Mouse (Mus musculus) lung, embryonic 16.5 days (tissue): ENCODE results near the gene Retreg1. TPM values are rescaled to one million over a fixed set of nuclear protein-coding genes. Genes with fewer than 3 reads are reported as not detected.
A peak's percentile ranks its signal among the peaks of the same experiment; 100 is the strongest.

Experiments used
- ATAC-seq: fragments of 200-750 bp; cut with Nextera tagmentation; 2 replicates; pipeline ENCODE4 v1.8.0; 2017; ENCODE audit warnings: low read depth, mild to moderate bottlenecking, moderate library complexity
- H3K27ac ChIP-seq: fragments of 300-500 bp; sonication (generic); 2 replicates; pipeline ENCODE4 v1.5.1; 2014; ENCODE audit warnings: mild to moderate bottlenecking, control low read depth, low read length
- H3K27me3 ChIP-seq: fragments of 300-500 bp; sonication (generic); 2 replicates; pipeline ENCODE4 v1.6.1; 2014; ENCODE audit warnings: low read depth, low read length, mixed read lengths; ENCODE audit not compliant: control insufficient read depth, insufficient read depth
- H3K36me3 ChIP-seq: fragments of 300-500 bp; sonication (generic); 2 replicates; pipeline ENCODE4 v1.6.1; 2014; ENCODE audit warnings: low read length; ENCODE audit not compliant: control insufficient read depth, insufficient read depth
- H3K4me1 ChIP-seq: fragments of 300-500 bp; sonication (generic); replicated peaks from 2 replicates; pipeline ENCODE4 v1.6.1; 2014; ENCODE audit warnings: low read length, mixed read lengths; ENCODE audit not compliant: control insufficient read depth, insufficient read depth
- H3K4me2 ChIP-seq: fragments of 300-500 bp; sonication (generic); 2 replicates; pipeline ENCODE4 v1.6.1; 2014; ENCODE audit warnings: low read depth, low read length, control low read depth
- H3K4me3 ChIP-seq: fragments of 300-500 bp; sonication (generic); 2 replicates; pipeline ENCODE4 v1.5.1; 2014; ENCODE audit warnings: mild to moderate bottlenecking, low read length, control low read depth
- H3K9ac ChIP-seq: fragments of 300-500 bp; sonication (generic); 2 replicates; pipeline ENCODE4 v1.6.1; 2014; ENCODE audit warnings: low read length, control low read depth
- H3K9me3 ChIP-seq: fragments of 300-500 bp; sonication (generic); 2 replicates; pipeline ENCODE4 v1.6.1; 2016; ENCODE audit warnings: low read length; ENCODE audit not compliant: control insufficient read depth
- WGBS: fragments of 180-500 bp; shearing (Covaris S2); extraction: QIAGEN DNeasy Blood & Tissue Kit; methylation state at CpG from one replicate; pipeline ENCODE4 v1.1.7; 2014; 5-methylcytosine and 5-hydroxymethylcytosine counted together
- polyA plus RNA-seq: library from polyadenylated mRNA; unstranded; fragments of >200 nt; fragmentation: Nextera tagmentation; extraction: Ambion mirVana; gene quantifications from 2 replicates; pipeline ENCODE4 v1.2.1, GENCODE M21; 2015

Retreg1 gene
- 13.3 and 13.6 TPM in 2 replicates for polyA plus RNA-seq

DNA sequence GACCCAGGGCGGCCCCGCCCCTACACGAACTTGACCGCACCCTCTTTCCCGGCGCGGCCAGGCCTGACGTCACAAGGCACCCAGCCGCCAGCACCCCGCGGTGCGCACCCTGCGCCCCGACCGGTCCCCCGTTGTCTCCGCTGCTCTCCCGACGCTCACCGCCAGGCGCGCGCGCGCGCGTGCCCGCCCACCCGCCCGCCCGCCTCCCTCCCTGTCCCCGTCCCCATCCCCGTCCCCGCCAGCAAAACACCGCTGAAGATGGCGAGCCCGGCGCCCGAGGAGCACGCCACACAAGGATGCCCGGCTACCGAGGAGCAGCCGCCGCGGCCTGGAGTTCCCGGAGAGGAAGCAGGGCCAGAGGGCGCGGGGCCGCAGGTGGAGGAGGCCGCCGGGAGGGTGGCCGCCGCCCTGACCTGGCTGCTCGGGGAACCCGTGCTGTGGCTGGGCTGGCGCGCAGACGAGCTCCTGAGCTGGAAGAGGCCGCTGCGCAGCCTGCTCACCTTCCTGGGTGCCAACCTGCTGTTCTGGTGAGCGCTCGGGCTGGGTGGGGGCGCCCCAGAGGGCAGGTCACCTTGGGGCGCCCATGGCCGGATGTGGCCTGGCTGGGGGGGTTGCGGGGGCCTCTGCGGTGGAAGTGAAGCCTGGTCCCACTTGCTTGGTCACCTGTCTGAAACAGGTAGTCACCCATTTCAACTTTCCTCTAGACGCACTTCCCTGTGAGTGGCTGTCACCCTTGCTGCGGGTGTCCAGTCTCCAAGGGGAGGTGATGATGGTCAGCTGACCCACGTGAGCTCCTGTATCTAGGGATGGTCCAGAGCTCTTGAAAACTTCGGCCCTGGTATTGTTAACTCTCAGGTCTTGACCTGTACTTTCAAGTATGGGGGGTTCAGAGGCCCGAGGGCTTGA, at the start of gene Retreg1:
Gene Retreg1 (plus strand): TSS at position 95 of the 906 bp plus-strand sequence.
- under 1% methylated on average over 52 of the region's 72 CpGs for WGBS
- Histone ChIP-seq H3K4me3 (peak within 1 kb of the TSS; percentile 79), H3K9ac (peak within 1 kb of the TSS; percentile 73), H3K27me3 (peaks cover 8% of the 10 kb centered on the region; the same call in 1 of the 2 replicates), H3K4me2 (peak within 1 kb of the TSS; percentile 90), H3K27ac (peak within 1 kb of the TSS; percentile 64), H3K4me1 (peaks cover 7% of the 10 kb centered on the region; the same call in 1 of the 2 replicates), H3K36me3 (no peaks in the 10 kb centered on the region), H3K9me3 (no peaks in the 10 kb centered on the region)
- peak; percentile 93 for ATAC-seq

DNA sequence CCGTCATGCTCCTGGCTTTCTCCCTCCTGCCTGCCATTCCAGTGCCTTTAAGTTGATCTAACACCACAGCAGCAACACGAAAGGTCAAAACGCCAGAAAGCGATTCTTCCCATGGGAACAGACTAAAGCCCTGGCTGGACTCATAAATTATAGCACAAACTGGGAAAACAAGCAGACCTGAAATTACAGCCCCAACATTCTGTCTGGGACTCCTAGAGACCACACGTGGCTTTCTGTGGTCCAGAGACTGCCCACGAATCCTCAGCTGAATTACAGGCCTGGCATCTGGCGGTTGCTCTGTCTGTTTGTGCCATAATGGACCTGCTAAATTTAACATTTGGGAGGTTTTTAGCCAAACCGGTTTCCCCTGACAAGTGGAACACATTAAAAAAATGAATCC, 48.9 kb upstream of the Retreg1 start:
- ATAC-seq, result no peak
- Histone ChIP-seq H3K9ac (no peak overlapping the region), H3K4me2 (no peak overlapping the region), H3K36me3 (peaks cover 53% of the 10 kb centered on the region), H3K4me3 (no peak overlapping the region), H3K9me3 (no peaks in the 10 kb centered on the region), H3K4me1 (no peaks in the 10 kb centered on the region), H3K27me3 (no peaks in the 10 kb centered on the region), H3K27ac (no peak overlapping the region)
- 86% methylated on average over 8 of the region's 8 CpGs for WGBS

DNA sequence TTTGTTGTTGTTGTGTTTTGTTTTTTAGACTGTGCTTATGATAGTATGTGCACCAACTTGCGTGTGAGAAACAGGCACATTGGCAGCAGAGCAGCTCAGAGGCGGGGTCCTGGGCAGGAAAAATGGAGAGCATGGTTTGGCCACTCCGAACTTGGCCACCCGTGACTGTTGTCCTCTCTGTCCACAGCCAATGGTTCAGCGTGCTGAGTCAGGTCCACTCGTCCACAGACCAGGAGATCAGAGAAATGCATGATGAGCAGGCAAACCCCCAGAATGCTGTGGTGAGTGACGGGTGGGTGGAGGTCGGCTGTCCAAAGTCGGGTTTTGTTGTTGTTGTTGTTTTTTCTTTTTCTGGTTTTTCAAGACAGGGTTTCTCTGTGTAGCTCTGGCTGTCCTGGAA, 47.5 kb upstream of the Retreg1 start:
- no peak overlapping the region for H3K4me3 ChIP-seq
- peaks cover 55% of the 10 kb centered on the region for H3K36me3 ChIP-seq
- no peak overlapping the region for H3K9ac ChIP-seq
- ATAC-seq, result no peak
- no peaks in the 10 kb centered on the region for H3K9me3 ChIP-seq
- no peaks in the 10 kb centered on the region for H3K4me1 ChIP-seq
- no peaks in the 10 kb centered on the region for H3K27me3 ChIP-seq
- 92% methylated on average over 9 of the region's 9 CpGs for WGBS
- H3K4me2 ChIP-seq, result no peak overlapping the region
- H3K27ac ChIP-seq, result no peak overlapping the region

DNA sequence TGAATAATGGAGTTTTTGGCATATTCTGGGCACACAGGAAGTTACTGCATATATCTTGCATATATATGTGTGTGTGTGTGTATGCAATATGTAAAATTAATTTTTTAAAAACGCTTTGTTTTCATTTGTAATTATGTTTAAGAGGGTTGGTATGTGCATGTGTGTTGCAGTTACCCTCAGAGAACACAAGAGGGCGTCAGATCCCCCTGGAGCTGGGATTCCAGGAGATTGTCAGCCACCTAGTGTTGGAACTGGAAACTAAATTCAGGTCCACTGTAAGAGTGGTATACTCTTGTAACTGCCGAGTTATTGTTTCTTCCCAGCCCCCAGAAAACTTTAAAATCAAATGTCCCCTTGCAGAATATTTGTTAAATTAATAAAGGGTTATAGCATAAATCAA, 46.6 kb upstream of the Retreg1 start:
- Histone ChIP-seq H3K27me3 (no peaks in the 10 kb centered on the region), H3K4me3 (no peak overlapping the region), H3K36me3 (peaks cover 55% of the 10 kb centered on the region), H3K9me3 (no peaks in the 10 kb centered on the region), H3K4me2 (no peak overlapping the region), H3K27ac (no peak overlapping the region), H3K4me1 (no peaks in the 10 kb centered on the region), H3K9ac (no peak overlapping the region)
- no peak for ATAC-seq
- WGBS, result 53% methylated on average over 3 of the region's 3 CpGs

DNA sequence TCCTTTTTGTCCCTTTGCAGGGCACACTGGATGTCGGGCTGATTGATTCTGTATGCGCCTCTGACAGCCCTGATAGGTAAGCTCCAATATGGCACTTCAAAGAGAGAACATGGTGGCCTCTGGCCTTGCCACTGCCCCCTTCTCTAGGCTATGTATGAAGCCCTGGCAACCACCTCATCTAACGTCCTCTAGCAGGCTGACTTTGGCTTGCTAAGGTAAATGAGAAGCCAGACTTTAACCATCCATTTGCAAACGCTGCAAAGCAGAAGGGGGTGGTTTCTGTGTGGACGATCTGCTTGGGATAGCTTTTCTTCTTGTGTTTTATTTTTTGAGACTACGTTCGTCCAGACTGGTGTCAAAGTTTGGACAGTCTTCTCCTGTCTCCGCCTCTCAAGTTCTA, 45.8 kb upstream of the Retreg1 start:
- H3K9ac ChIP-seq, result no peak overlapping the region
- H3K36me3 ChIP-seq, result peaks cover 62% of the 10 kb centered on the region
- no peaks in the 10 kb centered on the region for H3K9me3 ChIP-seq
- 75% methylated on average over 8 of the region's 8 CpGs for WGBS
- H3K27me3 ChIP-seq, result no peaks in the 10 kb centered on the region
- no peak overlapping the region for H3K4me3 ChIP-seq
- no peak overlapping the region for H3K4me2 ChIP-seq
- H3K27ac ChIP-seq, result no peak overlapping the region
- ATAC-seq, result no peak
- no peaks in the 10 kb centered on the region for H3K4me1 ChIP-seq

DNA sequence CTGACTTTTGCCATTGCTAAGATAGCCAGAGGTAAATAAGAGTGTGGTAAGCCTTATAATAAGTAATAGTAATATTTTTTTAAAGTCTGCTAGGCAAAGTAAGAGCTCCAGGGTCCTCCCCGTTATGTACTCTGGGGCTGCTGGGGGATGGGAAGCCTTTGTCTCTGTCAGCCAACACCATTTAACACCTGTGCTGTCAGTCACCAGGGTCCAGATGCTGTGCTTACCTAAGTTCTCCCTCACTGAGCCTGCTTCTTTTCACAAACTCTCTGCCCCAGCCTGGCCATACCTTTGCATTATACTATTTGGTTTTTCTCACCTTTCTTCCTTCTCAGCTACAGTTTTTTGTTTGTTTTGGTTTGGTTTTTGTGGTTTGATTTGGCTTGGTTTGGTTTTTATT, 45.1 kb upstream of the Retreg1 start:
- peaks cover 63% of the 10 kb centered on the region for H3K36me3 ChIP-seq
- no peaks in the 10 kb centered on the region for H3K27me3 ChIP-seq
- no peak overlapping the region for H3K27ac ChIP-seq
- no peak for ATAC-seq
- no peaks in the 10 kb centered on the region for H3K9me3 ChIP-seq
- no peaks in the 10 kb centered on the region for H3K4me1 ChIP-seq
- WGBS, result 80% methylated on average over 1 of the region's 1 CpGs
- no peak overlapping the region for H3K9ac ChIP-seq
- H3K4me2 ChIP-seq, result no peak overlapping the region
- H3K4me3 ChIP-seq, result no peak overlapping the region

DNA sequence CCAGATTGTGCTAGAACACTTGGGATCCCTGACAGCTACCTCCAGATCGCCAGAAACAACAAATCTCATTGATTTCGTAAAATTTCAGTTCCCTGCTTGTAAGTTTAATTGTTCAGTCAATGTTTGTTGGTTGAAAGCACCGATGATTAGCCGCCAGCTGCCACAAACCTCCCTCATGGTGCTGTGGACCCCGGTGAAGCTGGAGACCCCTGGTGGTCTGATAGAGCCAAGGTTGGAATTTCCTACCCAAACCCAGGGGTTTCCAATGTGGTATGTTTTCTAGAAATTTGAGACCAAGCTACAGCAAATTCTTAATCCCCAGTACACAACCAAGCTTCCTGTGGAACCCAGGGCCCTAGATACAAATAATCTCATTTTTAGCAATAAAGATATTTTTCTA, 41.3 kb upstream of the Retreg1 start:
- H3K4me2 ChIP-seq, result no peak overlapping the region
- no peaks in the 10 kb centered on the region for H3K9me3 ChIP-seq
- H3K27ac ChIP-seq, result no peak overlapping the region
- WGBS, result 76% methylated on average over 5 of the region's 5 CpGs
- H3K4me3 ChIP-seq, result no peak overlapping the region
- ATAC-seq, result no peak
- H3K4me1 ChIP-seq, result no peaks in the 10 kb centered on the region
- H3K9ac ChIP-seq, result no peak overlapping the region
- H3K36me3 ChIP-seq, result peaks cover 69% of the 10 kb centered on the region
- no peaks in the 10 kb centered on the region for H3K27me3 ChIP-seq

DNA sequence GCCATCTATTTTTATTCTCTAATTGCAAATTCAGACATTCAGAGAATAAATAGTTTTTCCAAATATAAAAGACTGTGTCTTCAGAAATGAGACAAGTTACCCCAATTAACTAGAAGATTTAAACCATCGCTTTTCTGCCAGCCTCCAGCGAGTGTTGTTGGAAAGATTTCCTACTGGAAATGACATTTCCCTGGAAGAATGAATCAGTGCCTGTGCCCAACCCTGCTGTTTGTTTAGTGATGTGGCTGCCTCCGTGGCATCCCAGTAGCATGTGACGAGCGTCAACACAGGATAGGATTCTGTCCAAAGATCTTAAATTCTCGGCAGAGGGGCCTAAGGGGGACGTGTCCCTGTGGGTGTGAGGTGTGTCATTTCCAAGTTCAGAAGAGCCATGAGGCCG, 40.8 kb upstream of the Retreg1 start:
- H3K27me3 ChIP-seq, result no peaks in the 10 kb centered on the region
- H3K4me3 ChIP-seq, result no peak overlapping the region
- no peak overlapping the region for H3K27ac ChIP-seq
- H3K4me2 ChIP-seq, result no peak overlapping the region
- no peaks in the 10 kb centered on the region for H3K4me1 ChIP-seq
- H3K36me3 ChIP-seq, result peaks cover 71% of the 10 kb centered on the region
- no peak for ATAC-seq
- 71% methylated on average over 8 of the region's 8 CpGs for WGBS
- H3K9me3 ChIP-seq, result no peaks in the 10 kb centered on the region
- H3K9ac ChIP-seq, result no peak overlapping the region

DNA sequence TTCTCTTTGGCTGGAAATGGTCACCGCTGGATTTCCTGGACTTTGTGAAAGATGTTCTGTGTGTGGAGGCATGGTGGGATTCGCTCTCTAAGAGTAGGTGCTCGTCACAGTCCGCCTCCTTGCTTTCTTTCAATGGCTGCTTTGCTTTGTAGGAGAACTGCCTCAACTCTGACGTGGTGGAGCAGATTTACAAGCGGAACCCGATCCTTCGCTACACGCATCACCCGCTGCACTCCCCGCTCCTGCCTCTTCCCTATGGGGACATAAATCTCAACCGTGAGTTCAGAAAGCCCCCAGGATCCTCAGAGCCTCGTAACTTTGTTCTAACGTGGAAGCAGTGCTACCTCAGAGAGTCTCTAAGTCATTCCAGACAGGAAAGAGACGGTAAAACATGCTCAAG, 39.9 kb upstream of the Retreg1 start:
- no peak for ATAC-seq
- Histone ChIP-seq H3K4me1 (no peaks in the 10 kb centered on the region), H3K9ac (no peak overlapping the region), H3K27ac (no peak overlapping the region), H3K4me3 (no peak overlapping the region), H3K27me3 (no peaks in the 10 kb centered on the region), H3K9me3 (no peaks in the 10 kb centered on the region), H3K4me2 (no peak overlapping the region), H3K36me3 (peaks cover 70% of the 10 kb centered on the region)
- WGBS, result 86% methylated on average over 15 of the region's 15 CpGs
